Mouse (Mus musculus) spleen, adult 2 months (tissue): ENCODE results near the gene Calm3.

Source experiments
- CTCF ChIP-seq: fragments of 200-500 bp; IDR thresholded peaks from 2 replicates; pipeline ENCODE4 v1.5.1; 2011; ENCODE audit warnings: mild to moderate bottlenecking, inconsistent platforms; ENCODE audit not compliant: insufficient read depth, insufficient read length, insufficient replicate concordance; ENCODE audit errors: extremely low read depth
- POLR2A ChIP-seq: fragments of 200-500 bp; IDR thresholded peaks from 2 replicates; pipeline ENCODE4 v1.6.1; 2011; ENCODE audit warnings: low read depth, low read length, inconsistent platforms

DNA sequence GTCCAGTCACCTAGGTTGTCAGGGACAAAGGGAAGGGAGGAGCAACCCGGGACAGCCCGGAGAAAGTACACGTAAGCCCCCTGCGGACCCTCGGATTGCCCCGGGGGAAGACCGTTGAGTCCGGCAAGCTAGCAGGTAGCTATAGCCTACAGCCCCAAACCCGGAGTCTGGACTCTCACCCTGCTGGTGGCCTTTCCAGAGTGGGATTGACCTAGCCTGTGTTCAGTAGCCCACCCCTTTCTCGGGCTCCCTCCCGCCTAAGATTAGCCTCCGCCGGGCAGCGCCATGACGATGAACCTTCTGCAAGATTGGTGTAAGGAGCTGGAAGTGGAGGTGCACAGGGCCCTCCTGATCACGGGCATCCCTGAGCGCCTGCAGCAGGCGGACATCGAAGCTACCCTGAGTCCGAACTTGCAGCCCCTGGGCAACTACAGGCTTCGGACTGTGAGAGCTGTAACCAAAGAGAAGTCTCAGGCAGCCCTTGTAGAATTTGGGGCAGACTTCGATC is 20.9 kb upstream of the Calm3 start:
- no peak for TF ChIP-seq CTCF
- no peak for TF ChIP-seq POLR2A
